Mouse (Mus musculus) testis, adult 2 months (tissue): ENCODE data around the gene Arhgef18. TPM values are rescaled to one million over a fixed set of nuclear protein-coding genes. Genes with fewer than 3 reads are reported as not detected.

ENCODE experiments used
- H3K27ac ChIP-seq: fragments of 200-500 bp; 2 replicates; pipeline ENCODE4 v1.5.1; 2012; ENCODE audit warnings: low read depth, low read length; ENCODE audit not compliant: control insufficient read depth, insufficient read depth
- H3K27me3 ChIP-seq: fragments of 200-500 bp; 2 replicates; pipeline ENCODE4 v1.6.1; 2012; ENCODE audit warnings: mild to moderate bottlenecking, low read length, moderate library complexity; ENCODE audit not compliant: control insufficient read depth, insufficient read depth
- H3K36me3 ChIP-seq: fragments of 200-500 bp; 2 replicates; pipeline ENCODE4 v1.6.1; 2012; ENCODE audit warnings: mild to moderate bottlenecking, low read length; ENCODE audit not compliant: control insufficient read depth, insufficient read depth
- H3K4me1 ChIP-seq: fragments of 200-500 bp; 2 replicates; pipeline ENCODE4 v1.6.1; 2012; ENCODE audit warnings: low read length; ENCODE audit not compliant: control insufficient read depth, insufficient read depth
- H3K4me3 ChIP-seq: fragments of 200-500 bp; 2 replicates; pipeline ENCODE4 v1.5.1; 2012; ENCODE audit warnings: low read depth, mild to moderate bottlenecking, low read length, moderate library complexity, mixed read lengths; ENCODE audit not compliant: control insufficient read depth
- CTCF ChIP-seq: fragments of 200-500 bp; IDR thresholded peaks from 2 replicates; pipeline ENCODE4 v1.5.1; 2012; ENCODE audit warnings: low read depth, mild to moderate bottlenecking, inconsistent platforms, low read length, moderate library complexity; ENCODE audit not compliant: control insufficient read depth, insufficient read depth, insufficient replicate concordance
- POLR2A ChIP-seq: fragments of 200-500 bp; IDR thresholded peaks from 2 replicates; pipeline ENCODE4 v1.6.1; 2012; ENCODE audit warnings: low read depth, mild to moderate bottlenecking, inconsistent platforms, low read length, moderate library complexity; ENCODE audit not compliant: control insufficient read depth
- polyA plus RNA-seq: library from polyadenylated mRNA; depleted of rRNA; stranded (reverse); fragments of >200 nt; gene quantifications from 2 replicates; pipeline ENCODE4 v1.2.3, GENCODE M21; 2012

Gene Arhgef18
- polyA plus RNA-seq, 1 experiment = 6.7 TPM

DNA sequence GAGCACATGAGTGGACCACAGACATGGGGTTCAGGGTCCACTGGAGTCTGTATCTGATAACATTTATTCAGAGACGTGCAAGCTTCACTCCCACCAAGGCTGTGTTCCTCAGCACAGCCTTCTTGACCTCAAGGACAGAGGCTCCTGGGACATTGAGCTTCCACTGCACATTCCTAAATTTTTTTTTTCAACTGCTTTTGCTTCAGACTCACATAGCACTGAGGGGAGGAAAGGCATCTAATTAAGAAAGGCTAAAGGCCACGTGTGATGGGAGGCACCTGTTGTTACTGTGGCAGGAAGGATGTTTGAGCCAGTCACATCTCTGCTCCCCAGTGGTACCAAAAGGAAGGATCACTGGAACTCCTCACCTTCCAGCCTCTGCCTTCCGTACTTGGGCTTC, 38.3 kb downstream of the Arhgef18 start:
- TF ChIP-seq CTCF (no peak), POLR2A (no peak)
- no peak overlapping the region for H3K4me3 ChIP-seq
- no peaks in the 10 kb centered on the region for H3K4me1 ChIP-seq
- H3K36me3 ChIP-seq = peaks cover 1% of the 10 kb centered on the region
- H3K27me3 ChIP-seq = no peaks in the 10 kb centered on the region
- no peak overlapping the region for H3K27ac ChIP-seq

DNA sequence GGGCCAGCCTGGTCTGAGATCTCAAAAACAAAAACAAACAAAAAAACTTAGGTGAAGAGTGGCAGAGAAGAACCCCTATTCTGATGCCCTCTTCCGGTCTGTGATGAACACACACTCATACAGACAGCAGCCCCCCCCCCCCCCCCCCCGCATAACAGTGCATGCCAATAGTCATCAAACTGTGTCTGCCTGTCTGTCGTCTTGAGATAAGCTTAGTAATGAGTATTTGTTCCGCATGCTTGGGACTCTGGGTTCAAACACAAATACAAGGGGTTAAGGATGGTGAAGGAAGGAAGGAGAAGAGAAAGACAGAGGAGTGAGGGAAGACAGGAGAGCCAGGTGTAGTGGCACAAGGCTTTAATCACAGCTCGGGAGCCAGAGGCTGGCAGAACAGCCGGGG, 43.7 kb downstream of the Arhgef18 start:
- no peak for TF ChIP-seq CTCF
- no peak for TF ChIP-seq POLR2A
- Histone ChIP-seq H3K4me3 (no peak overlapping the region), H3K4me1 (no peaks in the 10 kb centered on the region), H3K27me3 (no peaks in the 10 kb centered on the region), H3K27ac (no peak overlapping the region), H3K36me3 (peaks cover 1% of the 10 kb centered on the region)

DNA sequence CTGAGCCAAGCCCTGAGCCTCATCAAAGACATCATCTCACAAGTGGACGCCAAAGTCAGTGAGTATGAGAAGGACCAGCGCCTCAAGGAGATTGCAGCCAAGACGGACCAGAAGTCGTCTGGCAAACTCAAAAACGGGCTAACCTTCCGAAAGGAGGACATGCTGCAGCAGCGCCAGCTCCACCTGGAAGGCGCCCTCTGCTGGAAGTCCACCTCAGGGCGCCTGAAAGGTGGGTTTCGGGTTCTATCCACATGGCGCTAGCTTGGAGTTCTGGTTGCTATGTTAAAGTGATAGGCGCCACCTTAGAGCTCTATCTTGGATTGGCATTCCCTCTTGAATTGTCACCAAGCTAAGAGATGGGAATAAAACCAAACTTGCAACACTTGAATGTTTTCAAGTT, 46.7 kb downstream of the Arhgef18 start:
- H3K4me3 ChIP-seq = no peak overlapping the region
- peaks cover 1% of the 10 kb centered on the region for H3K36me3 ChIP-seq
- no peak overlapping the region for H3K27ac ChIP-seq
- H3K4me1 ChIP-seq = no peaks in the 10 kb centered on the region
- TF ChIP-seq CTCF (no peak), POLR2A (no peak)
- H3K27me3 ChIP-seq = no peaks in the 10 kb centered on the region

DNA sequence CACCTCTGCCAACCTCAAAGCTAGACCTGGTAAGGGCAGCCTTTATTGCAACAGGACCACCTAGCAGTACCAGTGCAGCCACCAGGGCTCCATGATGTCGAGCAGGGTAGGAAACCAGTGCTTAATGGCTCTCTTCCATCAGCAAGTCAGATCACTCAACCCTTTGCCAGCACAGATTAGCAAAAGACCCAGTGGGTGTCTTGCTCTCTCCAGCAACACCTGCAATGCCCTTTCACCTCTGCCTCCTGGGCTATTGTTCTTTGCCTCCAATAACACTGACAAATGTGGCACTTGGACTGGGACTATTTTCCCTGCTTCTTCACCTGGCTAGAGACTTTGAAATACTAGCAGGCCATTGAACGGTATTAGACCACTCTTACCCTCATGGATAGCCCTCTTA, 56.4 kb downstream of the Arhgef18 start:
- no peaks in the 10 kb centered on the region for H3K4me1 ChIP-seq
- no peak overlapping the region for H3K4me3 ChIP-seq
- no peak overlapping the region for H3K27ac ChIP-seq
- no peaks in the 10 kb centered on the region for H3K36me3 ChIP-seq
- no peak for TF ChIP-seq CTCF
- no peak for TF ChIP-seq POLR2A
- H3K27me3 ChIP-seq = no peaks in the 10 kb centered on the region

DNA sequence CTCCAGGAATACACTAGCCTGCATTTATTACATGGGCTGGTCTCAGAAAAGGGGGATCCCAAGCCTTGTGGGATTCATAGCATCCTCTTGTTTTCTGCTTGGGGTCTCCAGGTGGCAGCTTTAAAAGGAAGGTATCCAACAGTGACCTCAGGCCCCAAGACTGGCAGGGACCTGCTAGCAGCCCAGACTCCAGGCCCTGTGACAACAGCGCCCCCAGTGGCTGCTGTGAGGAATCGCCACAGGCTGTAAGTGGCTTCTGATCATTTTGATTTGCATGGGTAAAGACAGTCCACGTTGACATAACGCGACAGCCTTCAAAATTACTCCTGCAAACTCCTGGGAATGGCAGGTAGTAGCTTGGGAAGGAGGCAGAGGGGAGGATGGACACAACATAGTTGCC, 57.9 kb downstream of the Arhgef18 start:
- Histone ChIP-seq H3K27ac (no peak overlapping the region), H3K4me3 (no peak overlapping the region), H3K36me3 (no peaks in the 10 kb centered on the region), H3K4me1 (no peaks in the 10 kb centered on the region), H3K27me3 (no peaks in the 10 kb centered on the region)
- peak; percentile 83; the same call in 1 of the 2 replicates for TF ChIP-seq CTCF
- no peak for TF ChIP-seq POLR2A

DNA sequence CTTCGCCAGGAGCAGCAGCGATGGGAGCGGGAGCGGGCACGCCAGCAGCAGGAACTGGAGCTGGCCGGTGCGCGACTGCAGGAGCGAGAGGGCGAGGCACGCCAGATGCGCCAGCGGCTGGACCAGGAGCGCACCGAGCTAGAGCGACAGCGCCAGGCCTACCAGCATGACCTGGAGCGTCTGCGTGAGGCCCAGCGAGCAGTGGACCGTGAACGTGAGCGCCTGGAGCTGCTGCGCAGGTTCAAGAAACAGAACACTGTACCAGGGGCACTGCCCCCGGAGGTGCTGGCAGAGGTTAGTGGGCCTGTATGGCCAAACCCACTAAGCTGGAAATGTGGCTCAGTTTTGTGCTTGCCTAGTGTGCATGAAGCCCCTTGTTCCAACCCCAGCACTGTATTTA, 59.2 kb downstream of the Arhgef18 start:
- no peaks in the 10 kb centered on the region for H3K27me3 ChIP-seq
- no peaks in the 10 kb centered on the region for H3K4me1 ChIP-seq
- TF ChIP-seq POLR2A (no peak), CTCF (no peak)
- no peak overlapping the region for H3K27ac ChIP-seq
- no peak overlapping the region for H3K4me3 ChIP-seq
- H3K36me3 ChIP-seq = no peaks in the 10 kb centered on the region

DNA sequence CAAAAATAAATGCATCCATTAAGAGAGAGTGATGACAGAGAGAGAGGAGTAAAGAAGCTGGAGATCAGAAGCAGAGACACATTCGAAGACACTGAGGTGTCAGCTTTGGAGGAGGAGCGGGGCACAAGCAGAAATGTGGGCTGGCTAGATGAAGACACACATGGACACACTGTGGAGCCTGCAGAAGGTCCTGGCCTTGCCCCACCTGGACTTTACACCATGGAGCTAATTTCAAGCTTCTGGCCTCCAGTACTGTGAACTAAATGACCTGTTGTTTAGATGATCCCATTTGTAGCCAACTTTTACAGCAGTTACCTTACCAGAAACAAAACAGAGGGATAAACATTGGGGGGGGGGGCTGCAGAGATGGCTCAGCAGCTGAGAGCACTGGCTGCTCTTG, 70.4 kb downstream of the Arhgef18 start:
- H3K4me1 ChIP-seq = peaks cover 2% of the 10 kb centered on the region
- H3K27ac ChIP-seq = no peak overlapping the region
- H3K36me3 ChIP-seq = no peaks in the 10 kb centered on the region
- H3K4me3 ChIP-seq = no peak overlapping the region
- no peaks in the 10 kb centered on the region for H3K27me3 ChIP-seq
- TF ChIP-seq POLR2A (no peak), CTCF (no peak)

DNA sequence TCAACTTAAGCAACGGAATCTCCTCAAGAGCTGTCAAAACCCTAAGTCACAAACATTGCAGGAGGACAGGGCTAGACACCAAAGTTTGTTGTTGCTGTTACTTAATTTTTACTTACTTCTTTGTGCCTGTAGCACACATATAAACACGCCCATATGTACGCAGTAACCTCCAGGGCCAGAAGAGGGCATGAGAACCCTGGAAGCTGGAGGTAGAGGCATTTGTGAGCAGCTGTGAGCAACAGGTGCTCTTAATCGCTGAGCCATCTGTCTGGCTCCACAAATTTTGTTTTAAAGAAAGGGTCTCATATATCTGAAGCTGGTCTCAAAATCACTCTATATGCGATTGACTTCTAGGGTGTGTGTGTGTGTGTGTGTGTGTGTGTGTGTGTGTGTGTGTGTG, 71.5 kb downstream of the Arhgef18 start:
- Histone ChIP-seq H3K27ac (no peak overlapping the region), H3K4me1 (peaks cover 3% of the 10 kb centered on the region), H3K27me3 (no peaks in the 10 kb centered on the region), H3K4me3 (no peak overlapping the region), H3K36me3 (no peaks in the 10 kb centered on the region)
- TF ChIP-seq POLR2A = no peak
- 0 out of 2 replicates have a peak, but pooled peaks have one; percentile 14 for TF ChIP-seq CTCF
